Mouse (Mus musculus) bone marrow macrophage, adult 2 months (primary cell): ENCODE results near the gene Olfm2. TPM values are rescaled to one million over a fixed set of nuclear protein-coding genes. Genes with fewer than 3 reads are reported as not detected.

Experiments used
- H3K27ac ChIP-seq: 2 replicates; pipeline ENCODE4 v1.5.1; 2012; ENCODE audit warnings: low read depth, low read length; ENCODE audit not compliant: insufficient read depth
- H3K4me1 ChIP-seq: 2 replicates; pipeline ENCODE4 v1.6.1; 2012; ENCODE audit warnings: low read length; ENCODE audit not compliant: control insufficient read depth, insufficient read depth
- H3K4me3 ChIP-seq: 2 replicates; pipeline ENCODE4 v1.5.1; 2012; ENCODE audit warnings: mild to moderate bottlenecking, low read length, moderate library complexity; ENCODE audit not compliant: insufficient read depth
- CTCF ChIP-seq: IDR thresholded peaks from 2 replicates; pipeline ENCODE4 v1.5.1; 2012; ENCODE audit warnings: low read depth, mild to moderate bottlenecking, low read length, moderate library complexity
- POLR2A ChIP-seq: IDR thresholded peaks from 2 replicates; pipeline ENCODE4 v1.6.1; 2012; ENCODE audit warnings: mild to moderate bottlenecking, low read depth, low read length, borderline replicate concordance
- polyA plus RNA-seq: library from polyadenylated mRNA; stranded (reverse); fragments of >200 nt; gene quantifications from 2 replicates; pipeline ENCODE4 v1.2.4, GENCODE M21; 2012; ENCODE audit not compliant: missing spikeins, insufficient read depth, insufficient read length

The Olfm2 gene
- polyA plus RNA-seq, 1 experiment = not detected

DNA sequence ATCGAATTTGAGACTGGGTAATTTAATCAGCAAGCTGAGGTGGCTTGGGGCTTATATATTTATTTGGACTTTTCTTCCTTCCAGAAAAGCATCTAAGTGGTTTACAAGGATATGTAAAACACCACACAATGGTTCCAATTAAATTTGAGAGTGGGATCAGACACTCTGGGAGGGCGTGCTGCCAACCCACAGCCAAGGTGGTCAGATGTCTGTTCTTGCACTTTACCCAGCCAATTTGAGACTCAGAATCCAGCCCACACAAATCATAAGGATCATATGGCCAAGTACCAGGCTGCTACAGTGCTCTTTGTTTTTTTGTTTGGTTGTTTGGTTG is 63.8 kb downstream of the Olfm2 start:
- TF ChIP-seq CTCF = no peak
- no peak for TF ChIP-seq POLR2A
- Histone ChIP-seq H3K4me3 (no peak overlapping the region), H3K4me1 (no peaks in the 10 kb centered on the region), H3K27ac (no peak overlapping the region)

GRCm38 (mm10) chr9:20681546-20682388 is 64.4 kb downstream of the Olfm2 start:
- no peak for TF ChIP-seq POLR2A
- TF ChIP-seq CTCF = no peak
- Histone ChIP-seq H3K4me3 (no peak overlapping the region), H3K27ac (no peak overlapping the region), H3K4me1 (no peaks in the 10 kb centered on the region)

GRCm38 (mm10) chr9:20680378-20680958 is 65.7 kb downstream of the Olfm2 start:
- TF ChIP-seq POLR2A (no peak), CTCF (no peak)

DNA sequence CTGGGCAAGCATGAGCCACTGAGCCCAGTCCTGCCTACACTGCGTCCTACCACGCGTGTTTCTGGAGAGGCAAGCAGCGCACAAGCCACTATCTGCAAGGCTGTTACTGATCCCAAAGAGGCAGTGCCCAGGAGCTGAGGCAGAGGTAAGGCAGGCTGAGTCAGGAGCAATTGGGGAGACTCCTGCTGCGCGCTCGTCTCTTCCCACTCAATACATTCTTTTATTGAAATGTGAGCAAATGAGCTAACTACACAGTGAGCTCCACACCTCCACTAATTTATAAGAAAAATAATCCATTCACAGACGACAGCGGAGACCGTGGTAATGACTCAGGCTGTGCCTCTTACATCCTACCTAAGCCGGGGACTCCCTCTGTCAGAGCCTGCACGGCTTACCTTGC is 68.3 kb downstream of the Olfm2 start:
- H3K4me1 ChIP-seq = no peaks in the 10 kb centered on the region
- H3K4me3 ChIP-seq = no peak overlapping the region
- H3K27ac ChIP-seq = no peak overlapping the region
- TF ChIP-seq POLR2A = no peak
- no peak for TF ChIP-seq CTCF

More at GRCm38 (mm10) chr9:20680378-20680958, 65.7 kb downstream of the Olfm2 start:
- no peak overlapping the region for H3K4me3 ChIP-seq
- no peaks in the 10 kb centered on the region for H3K4me1 ChIP-seq
- no peak overlapping the region for H3K27ac ChIP-seq

DNA sequence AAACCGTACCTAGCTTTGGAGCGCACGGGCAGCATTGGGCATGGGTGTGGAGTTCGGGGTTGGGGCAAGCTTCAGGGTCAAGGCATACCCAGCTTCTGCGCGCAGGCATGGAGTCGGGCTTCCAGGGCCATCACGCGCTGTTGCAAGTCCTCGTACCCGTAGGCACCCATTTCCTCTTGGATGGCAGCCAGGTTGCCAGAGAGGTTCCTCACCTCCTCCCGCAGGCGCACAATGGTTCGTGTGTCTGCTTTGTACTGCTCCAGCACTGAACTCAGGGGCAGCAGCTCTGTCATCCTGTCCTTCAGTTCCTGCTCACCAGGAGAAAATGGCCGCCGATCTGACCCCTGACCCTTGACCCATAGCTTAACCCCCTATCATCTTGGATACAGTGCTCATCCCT is 74.1 kb downstream of the Olfm2 start:
- Histone ChIP-seq H3K27ac (no peak overlapping the region), H3K4me3 (no peak overlapping the region), H3K4me1 (peaks cover 7% of the 10 kb centered on the region)
- TF ChIP-seq CTCF (no peak), POLR2A (no peak)

DNA sequence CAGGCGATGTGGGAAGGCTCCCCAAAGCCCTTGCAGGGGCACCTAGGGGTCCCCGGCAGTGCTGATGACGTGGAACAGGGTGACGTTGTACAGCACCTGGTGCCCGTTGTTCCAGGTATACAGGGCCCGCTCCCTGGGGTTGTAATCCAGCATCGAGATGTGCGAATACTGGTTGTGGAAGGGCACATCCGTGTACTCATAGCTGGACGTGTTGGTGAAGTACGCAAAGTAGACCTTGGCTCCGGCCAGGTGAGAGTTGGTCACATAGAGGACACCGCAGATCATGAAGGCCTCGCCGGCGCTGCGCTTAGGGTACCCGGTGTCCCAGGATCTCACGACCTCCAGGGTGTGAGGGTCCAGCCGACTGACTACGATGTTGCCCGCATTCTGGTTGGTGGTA is 78.1 kb downstream of the Olfm2 start:
- Histone ChIP-seq H3K27ac (no peak overlapping the region), H3K4me1 (peaks cover 7% of the 10 kb centered on the region), H3K4me3 (no peak overlapping the region)
- no peak for TF ChIP-seq CTCF

- no peak for TF ChIP-seq POLR2A
- TF ChIP-seq CTCF = no peak
- peaks cover under 1% of the 10 kb centered on the region; the same call in 1 of the 2 replicates for H3K4me1 ChIP-seq
- no peak overlapping the region for H3K27ac ChIP-seq
- H3K4me3 ChIP-seq = no peak overlapping the region
Observed at GRCm38 (mm10) chr9:20666510-20667034, 79.6 kb downstream of the Olfm2 start.

GRCm38 (mm10) chr9:20665925-20666324 is 80.2 kb downstream of the Olfm2 start:
- no peak overlapping the region for H3K27ac ChIP-seq
- TF ChIP-seq POLR2A (no peak), CTCF (no peak)
- no peak overlapping the region for H3K4me3 ChIP-seq

DNA sequence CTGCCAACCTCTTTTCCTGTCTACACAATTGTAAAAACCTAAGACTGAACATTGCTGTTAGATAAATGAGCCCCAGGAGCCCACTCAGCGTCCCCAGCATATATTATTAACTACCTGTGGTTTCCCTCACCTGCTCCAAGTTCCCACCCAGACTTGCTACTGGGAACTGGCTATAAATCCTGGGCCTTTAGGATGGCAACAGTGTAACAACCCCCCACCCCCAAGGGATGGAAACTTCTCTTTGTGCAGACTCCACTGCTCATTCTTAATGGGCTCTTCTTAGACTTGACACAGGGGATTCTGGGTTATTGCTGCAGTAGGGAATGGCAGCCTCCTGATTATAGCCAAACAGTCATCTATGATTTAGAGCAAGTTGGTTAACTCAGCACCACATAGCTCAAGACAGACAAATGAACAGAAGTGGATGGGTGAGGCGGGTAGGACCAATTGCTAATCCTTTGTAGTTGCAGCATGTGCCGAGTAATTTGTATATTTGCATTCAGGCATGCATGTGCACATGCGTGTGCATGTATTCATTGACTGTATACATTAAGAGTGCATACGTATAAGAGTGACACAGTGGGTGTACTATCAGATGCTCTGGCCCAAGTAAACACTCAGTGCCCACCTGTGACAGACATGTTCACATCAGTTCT is 81.0 kb downstream of the Olfm2 start:
- Histone ChIP-seq H3K4me1 (no peaks in the 10 kb centered on the region), H3K4me3 (no peak overlapping the region), H3K27ac (no peak overlapping the region)
- TF ChIP-seq POLR2A (no peak), CTCF (no peak)

More at GRCm38 (mm10) chr9:20665925-20666324, 80.2 kb downstream of the Olfm2 start:
- no peaks in the 10 kb centered on the region for H3K4me1 ChIP-seq

DNA sequence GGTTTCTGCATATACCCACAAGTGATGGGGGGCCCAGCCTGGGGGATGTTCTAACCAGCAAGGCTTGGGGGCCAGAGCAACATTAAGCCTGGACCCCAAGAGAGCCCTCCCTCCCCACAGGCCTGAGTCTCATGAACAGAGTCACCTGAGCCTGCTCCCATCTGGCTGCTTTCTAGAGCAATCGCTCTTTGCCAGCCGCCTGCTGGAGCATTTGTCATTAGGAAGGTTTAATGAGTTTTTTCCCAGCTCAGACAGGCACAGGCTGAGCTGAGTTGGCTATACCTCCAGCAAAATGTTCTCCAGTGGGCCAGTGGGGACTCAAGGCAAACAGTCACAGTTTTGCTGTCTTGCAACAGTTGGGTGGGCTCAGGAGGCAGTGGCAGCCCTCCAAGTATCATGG is 81.8 kb downstream of the Olfm2 start:
- TF ChIP-seq POLR2A (no peak), CTCF (no peak)
- Histone ChIP-seq H3K27ac (no peak overlapping the region), H3K4me1 (no peaks in the 10 kb centered on the region), H3K4me3 (no peak overlapping the region)
